Mouse (Mus musculus): ENCODE data around the gene Ccdc167. TPM values are rescaled to one million over a fixed set of nuclear protein-coding genes. Genes with fewer than 3 reads are reported as not detected.

The Ccdc167 gene
- polyA plus RNA-seq, 1 experiment from 2014 or later, result 13.5 TPM

- WGBS, result 60% methylated on average over 11 of the region's 11 CpGs
- Histone ChIP-seq H3K4me3 (replicated peaks; ENCODE audit: low read length) (no peak overlapping the region), H3K4me1 (replicated peaks; ENCODE audit: control insufficient read depth, insufficient read depth, low read length) (peaks cover 41% of the 10 kb centered on the region), H3K36me3 (replicated peaks; ENCODE audit: control insufficient read depth, insufficient read depth) (no peaks in the 10 kb centered on the region), H3K9me3 (ENCODE audit: control insufficient read depth, low read length) (no peaks in the 10 kb centered on the region), H3K27ac (peak overlapping the region; percentile 74), H3K27me3 (ENCODE audit: control insufficient read depth, insufficient read depth, low read length) (no peaks in the 10 kb centered on the region), H3K4me2 (replicated peaks) (no peak overlapping the region), H3K9ac (no peak overlapping the region)
- ATAC-seq (ENCODE audit: low FRiP score), result no peak
- DNase-seq (ENCODE audit: low spot score), result no peak
Measured at GRCm38 (mm10) chr17:29710562-29711044, 6.2 kb downstream of the Ccdc167 start.

- H3K4me3 ChIP-seq (replicated peaks; ENCODE audit: low read length), result no peak overlapping the region
- H3K27me3 ChIP-seq (ENCODE audit: control insufficient read depth, insufficient read depth, low read length), result no peaks in the 10 kb centered on the region
- no peak overlapping the region for H3K27ac ChIP-seq
- WGBS, result 82% methylated on average over 5 of the region's 5 CpGs
- no peak overlapping the region for H3K9ac ChIP-seq
- ATAC-seq (ENCODE audit: low FRiP score), result no peak
- H3K9me3 ChIP-seq (ENCODE audit: control insufficient read depth, low read length), result no peaks in the 10 kb centered on the region
- peaks cover 10% of the 10 kb centered on the region for H3K36me3 ChIP-seq (replicated peaks; ENCODE audit: control insufficient read depth, insufficient read depth)
- DNase-seq (ENCODE audit: low spot score), result no peak
- no peak overlapping the region for H3K4me2 ChIP-seq (replicated peaks)
- peaks cover 39% of the 10 kb centered on the region for H3K4me1 ChIP-seq (replicated peaks; ENCODE audit: control insufficient read depth, insufficient read depth, low read length)
Measured at GRCm38 (mm10) chr17:29708783-29709182, 8.1 kb downstream of the Ccdc167 start.

- Histone ChIP-seq H3K4me2 (replicated peaks) (no peak overlapping the region), H3K36me3 (replicated peaks; ENCODE audit: control insufficient read depth, insufficient read depth) (peaks cover 17% of the 10 kb centered on the region), H3K27ac (no peak overlapping the region), H3K9ac (0 out of 2 replicates have a peak overlapping the region, but pooled peaks have one; percentile 4), H3K9me3 (ENCODE audit: control insufficient read depth, low read length) (no peaks in the 10 kb centered on the region), H3K4me3 (replicated peaks; ENCODE audit: low read length) (no peak overlapping the region), H3K27me3 (ENCODE audit: control insufficient read depth, insufficient read depth, low read length) (no peaks in the 10 kb centered on the region), H3K4me1 (replicated peaks; ENCODE audit: control insufficient read depth, insufficient read depth, low read length) (peaks cover 33% of the 10 kb centered on the region)
- DNase-seq (ENCODE audit: low spot score) (no peak), ATAC-seq (ENCODE audit: low FRiP score) (no peak)
- WGBS, result 33% methylated on average over 5 of the region's 5 CpGs
Measured at GRCm38 (mm10) chr17:29706981-29707545, 9.8 kb downstream of the Ccdc167 start.

GRCm38 (mm10) chr17:29705881-29706280, 11.0 kb downstream of the Ccdc167 start:
- DNase-seq (ENCODE audit: low spot score) (no peak), ATAC-seq (ENCODE audit: low FRiP score) (no peak)
- no peak overlapping the region for H3K4me3 ChIP-seq (replicated peaks; ENCODE audit: low read length)
- H3K9me3 ChIP-seq (ENCODE audit: control insufficient read depth, low read length), result no peaks in the 10 kb centered on the region
- peaks cover 28% of the 10 kb centered on the region for H3K36me3 ChIP-seq (replicated peaks; ENCODE audit: control insufficient read depth, insufficient read depth)
- H3K27me3 ChIP-seq (ENCODE audit: control insufficient read depth, insufficient read depth, low read length), result no peaks in the 10 kb centered on the region
- WGBS, result 89% methylated on average over 5 of the region's 5 CpGs
- no peak overlapping the region for H3K27ac ChIP-seq
- no peak overlapping the region for H3K4me2 ChIP-seq (replicated peaks)
- no peak overlapping the region for H3K9ac ChIP-seq
- H3K4me1 ChIP-seq (replicated peaks; ENCODE audit: control insufficient read depth, insufficient read depth, low read length), result peaks cover 21% of the 10 kb centered on the region

GRCm38 (mm10) chr17:29704781-29705180, 12.1 kb downstream of the Ccdc167 start:
- Histone ChIP-seq H3K4me3 (replicated peaks; ENCODE audit: low read length) (no peak overlapping the region), H3K27me3 (ENCODE audit: control insufficient read depth, insufficient read depth, low read length) (no peaks in the 10 kb centered on the region), H3K9me3 (ENCODE audit: control insufficient read depth, low read length) (no peaks in the 10 kb centered on the region), H3K27ac (no peak overlapping the region), H3K9ac (no peak overlapping the region), H3K36me3 (replicated peaks; ENCODE audit: control insufficient read depth, insufficient read depth) (peaks cover 39% of the 10 kb centered on the region), H3K4me2 (replicated peaks) (no peak overlapping the region), H3K4me1 (replicated peaks; ENCODE audit: control insufficient read depth, insufficient read depth, low read length) (peaks cover 10% of the 10 kb centered on the region)
- WGBS, result 22% methylated on average over 3 of the region's 3 CpGs
- peak; percentile 76 for ATAC-seq (ENCODE audit: low FRiP score)
- peak; percentile 76 for DNase-seq (ENCODE audit: low spot score)

GRCm38 (mm10) chr17:29702938-29703710, 13.7 kb downstream of the Ccdc167 start:
- no peaks in the 10 kb centered on the region for H3K27me3 ChIP-seq (ENCODE audit: control insufficient read depth, insufficient read depth, low read length)
- no peaks in the 10 kb centered on the region for H3K9me3 ChIP-seq (ENCODE audit: control insufficient read depth, low read length)
- no peak overlapping the region for H3K9ac ChIP-seq
- H3K4me1 ChIP-seq (replicated peaks; ENCODE audit: control insufficient read depth, insufficient read depth, low read length), result no peaks in the 10 kb centered on the region; the same call in 1 of the 2 replicates
- no peak for ATAC-seq (ENCODE audit: low FRiP score)
- no peak for DNase-seq (ENCODE audit: low spot score)
- no peak overlapping the region for H3K4me2 ChIP-seq (replicated peaks)
- no peak overlapping the region for H3K27ac ChIP-seq
- H3K4me3 ChIP-seq (replicated peaks; ENCODE audit: low read length), result no peak overlapping the region
- peaks cover 55% of the 10 kb centered on the region for H3K36me3 ChIP-seq (replicated peaks; ENCODE audit: control insufficient read depth, insufficient read depth)
- WGBS, result 74% methylated on average over 4 of the region's 4 CpGs

- Histone ChIP-seq H3K9me3 (ENCODE audit: control insufficient read depth, low read length) (no peaks in the 10 kb centered on the region), H3K36me3 (replicated peaks; ENCODE audit: control insufficient read depth, insufficient read depth) (peaks cover 79% of the 10 kb centered on the region), H3K4me1 (replicated peaks; ENCODE audit: control insufficient read depth, insufficient read depth, low read length) (no peaks in the 10 kb centered on the region), H3K9ac (no peak overlapping the region), H3K4me3 (replicated peaks; ENCODE audit: low read length) (no peak overlapping the region), H3K27me3 (ENCODE audit: control insufficient read depth, insufficient read depth, low read length) (no peaks in the 10 kb centered on the region), H3K4me2 (replicated peaks) (no peak overlapping the region), H3K27ac (no peak overlapping the region)
- WGBS, result 95% methylated on average over 7 of the region's 7 CpGs
- DNase-seq (ENCODE audit: low spot score) (no peak), ATAC-seq (ENCODE audit: low FRiP score) (no peak)
Measured at GRCm38 (mm10) chr17:29700573-29700972, 16.3 kb downstream of the Ccdc167 start.

GRCm38 (mm10) chr17:29698421-29698820, 18.4 kb downstream of the Ccdc167 start:
- H3K36me3 ChIP-seq (replicated peaks; ENCODE audit: control insufficient read depth, insufficient read depth), result peaks cover 87% of the 10 kb centered on the region
- no peaks in the 10 kb centered on the region for H3K9me3 ChIP-seq (ENCODE audit: control insufficient read depth, low read length)
- H3K4me2 ChIP-seq (replicated peaks), result no peak overlapping the region
- DNase-seq (ENCODE audit: low spot score) (no peak), ATAC-seq (ENCODE audit: low FRiP score) (no peak)
- H3K4me1 ChIP-seq (replicated peaks; ENCODE audit: control insufficient read depth, insufficient read depth, low read length), result no peaks in the 10 kb centered on the region
- H3K27ac ChIP-seq, result no peak overlapping the region
- H3K27me3 ChIP-seq (ENCODE audit: control insufficient read depth, insufficient read depth, low read length), result no peaks in the 10 kb centered on the region
- no peak overlapping the region for H3K9ac ChIP-seq
- no peak overlapping the region for H3K4me3 ChIP-seq (replicated peaks; ENCODE audit: low read length)
- 90% methylated on average over 6 of the region's 6 CpGs for whole genome bisulfite sequencing

DNA sequence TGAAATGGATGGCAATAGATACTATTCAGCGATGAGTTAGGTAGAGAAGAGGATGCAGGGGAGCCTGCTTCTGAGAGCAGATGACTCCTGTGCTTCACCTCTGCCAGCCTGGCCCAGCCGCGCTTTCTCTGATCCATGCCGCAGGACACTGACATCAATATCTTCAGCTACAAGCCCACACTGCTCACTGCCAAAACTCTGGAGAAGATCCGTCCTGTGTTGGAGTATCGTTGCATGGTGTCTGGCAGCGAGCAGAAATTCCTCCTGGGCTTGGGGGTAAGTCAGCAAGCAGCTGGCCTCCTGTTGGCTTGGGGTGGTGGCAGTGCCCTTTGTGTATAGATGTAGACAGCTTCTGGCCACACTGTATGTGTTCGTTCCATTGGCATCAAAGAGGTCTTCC, 19.9 kb downstream of the Ccdc167 start:
- WGBS, result 97% methylated on average over 8 of the region's 8 CpGs
- no peaks in the 10 kb centered on the region for H3K9me3 ChIP-seq (ENCODE audit: control insufficient read depth, low read length)
- DNase-seq (ENCODE audit: low spot score), result no peak
- ATAC-seq (ENCODE audit: low FRiP score), result no peak
- H3K4me2 ChIP-seq (replicated peaks), result no peak overlapping the region
- H3K4me1 ChIP-seq (replicated peaks; ENCODE audit: control insufficient read depth, insufficient read depth, low read length), result no peaks in the 10 kb centered on the region
- H3K4me3 ChIP-seq (replicated peaks; ENCODE audit: low read length), result no peak overlapping the region
- H3K27me3 ChIP-seq (ENCODE audit: control insufficient read depth, insufficient read depth, low read length), result no peaks in the 10 kb centered on the region
- no peak overlapping the region for H3K9ac ChIP-seq
- H3K36me3 ChIP-seq (replicated peaks; ENCODE audit: control insufficient read depth, insufficient read depth), result peaks cover 87% of the 10 kb centered on the region
- H3K27ac ChIP-seq, result no peak overlapping the region
